Mouse (Mus musculus) cerebellum, adult (tissue): ENCODE data around the gene Tmem161b.

Experiments
- ATAC-seq: cut with Nextera tagmentation; 2 replicates; pipeline ENCODE4 v1.9.2; 2017; ENCODE audit warnings: mild to moderate bottlenecking, moderate library complexity, mixed read lengths; ENCODE audit not compliant: insufficient number of reproducible peaks, low FRiP score, low TSS enrichment

Gene Tmem161b

GRCm38 (mm10) chr13:84344711-84345110 is 122.6 kb downstream of the Tmem161b start:
- no peak for ATAC-seq

- no peak for ATAC-seq
These were observed 123.0 kb downstream of the Tmem161b start for GRCm38 (mm10) chr13:84345114-84345513.
